ENCODE assay signal across 10 mouse cellular contexts in genomic region chr3:29082996-29083350, GRCm38 (mm10). TPM values are rescaled to one million over a fixed set of nuclear protein-coding genes. Genes with fewer than 3 reads are reported as not detected.
DNase-seq lines count a peak whose midpoint lies in the region; ATAC-seq lines count a peak whose summit lies in the region.
"Had no signal": no experiment of that assay in that cellular context is flagged by ENCODE, and none has a peak within 500 bp of the region (broad histone marks: within the 10 kb centered on the region; RNA-seq: fewer than 3 reads in every experiment).

No protein-coding gene starts in this region.

- peak overlapping the region; percentile 59 for H3K4me3 ChIP-seq in heart, embryonic 13.5 days
- peak overlapping the region; percentile 67 for H3K4me3 ChIP-seq in hindbrain, embryonic 10.5 days
- H3K4me3 ChIP-seq in liver, embryonic 16.5 days (ENCODE audit: low read depth, low read length): peak overlapping the region; percentile 24

- H3K4me2 ChIP-seq in heart, embryonic 13.5 days: peak overlapping the region; percentile 93
- H3K4me2 ChIP-seq in liver, embryonic 16.5 days (ENCODE audit: low read depth, low read length): peak overlapping the region; percentile 43

- H3K36me3 ChIP-seq in heart, embryonic 13.5 days: no peaks in the 10 kb centered on the region
- no peaks in the 10 kb centered on the region for H3K36me3 ChIP-seq in hindbrain, embryonic 10.5 days
- H3K36me3 ChIP-seq in liver, embryonic 16.5 days (ENCODE audit: control insufficient read depth, insufficient read depth): no peaks in the 10 kb centered on the region

- H3K9me3 ChIP-seq in heart, embryonic 13.5 days: no peaks in the 10 kb centered on the region
- no peaks in the 10 kb centered on the region for H3K9me3 ChIP-seq in hindbrain, embryonic 10.5 days
- no peaks in the 10 kb centered on the region for H3K9me3 ChIP-seq in liver, embryonic 16.5 days (replicated peaks; ENCODE audit: control insufficient read depth, low read length)

- H3K9ac ChIP-seq in heart, embryonic 13.5 days: peak overlapping the region; percentile 52; the same call in 1 of the 2 replicates
- no peak overlapping the region for H3K9ac ChIP-seq in liver, embryonic 16.5 days (ENCODE audit: low read depth, low read length)

- no peak for ATAC-seq in heart, embryonic 13.5 days (ENCODE audit: extremely low read depth, insufficient number of reproducible peaks, low FRiP score, low TSS enrichment)
- no peak for ATAC-seq in liver, embryonic 16.5 days (ENCODE audit: low read depth)
- ATAC-seq in megakaryocyte-erythroid progenitor cell, adult 5-6 weeks (replicated peaks; ENCODE audit: low FRiP score, low TSS enrichment, poor library complexity, severe bottlenecking): no peak

- intact Hi-C loops in heart, postnatal 36 days (cut with DNase I): no loop called here
- intact Hi-C loops in left cerebral cortex, postnatal 25 days (cut with DNase I): no loop called here

- H3K27me3 ChIP-seq in heart, embryonic 13.5 days (replicated peaks): peaks cover 79% of the 10 kb centered on the region
- H3K27me3 ChIP-seq in hindbrain, embryonic 10.5 days (ENCODE audit: insufficient read depth, poor library complexity, severe bottlenecking): peaks cover 69% of the 10 kb centered on the region
- H3K27me3 ChIP-seq in liver, embryonic 16.5 days (ENCODE audit: control insufficient read depth, insufficient read depth, low read depth, low read length): peaks cover 22% of the 10 kb centered on the region

- WGBS in heart, embryonic 13.5 days: 5% methylated on average over 12 of the region's 12 CpGs
- 4% methylated on average over 12 of the region's 12 CpGs for WGBS in hindbrain, embryonic 10.5 days
- 5% methylated on average over 12 of the region's 12 CpGs for WGBS in liver, embryonic 16.5 days (ENCODE audit: insufficient replicate concordance)

- no peak for DNase-seq in heart, postnatal 36 days
- DNase-seq in ES-CJ7 (ENCODE audit: low read depth, low spot score): peak; percentile 4
- no peak for DNase-seq in hindbrain, embryonic 10.5 days (ENCODE audit: low spot score)
- DNase-seq in adrenal gland, postnatal 25 days: no peak
- DNase-seq in left cerebral cortex, postnatal 25 days (ENCODE audit: low spot score in 2 of 2): no peak
- DNase-seq: thymus, postnatal 25 days had no signal

- no peak overlapping the region for H3K27ac ChIP-seq in heart, embryonic 13.5 days (replicated peaks)
- peak overlapping the region; percentile 78 for H3K27ac ChIP-seq in hindbrain, embryonic 10.5 days
- no peak overlapping the region for H3K27ac ChIP-seq in liver, embryonic 16.5 days (ENCODE audit: low read length)

- peaks cover 20% of the 10 kb centered on the region for H3K4me1 ChIP-seq in heart, embryonic 13.5 days
- peaks cover 21% of the 10 kb centered on the region for H3K4me1 ChIP-seq in hindbrain, embryonic 10.5 days (replicated peaks)
- no peaks in the 10 kb centered on the region for H3K4me1 ChIP-seq in liver, embryonic 16.5 days (ENCODE audit: control insufficient read depth, low read depth, low read length)

RNA-seq across cellular contexts. Expression of gene Egfem1, which starts 1.1 kb away (rescaled TPM):
- 0.35 and 0.38 TPM in 2 replicates for polyA plus RNA-seq in heart, embryonic 13.5 days (2015; fragmentation: Nextera tagmentation; extraction: Ambion mirVana)
- not detected for total RNA-seq in heart, postnatal 36 days (2021)
- polyA plus RNA-seq in hindbrain, embryonic 10.5 days (2016; fragmentation: Nextera tagmentation; extraction: Ambion mirVana): 2.3 and 2.4 TPM in 2 replicates
- polyA plus RNA-seq in liver, embryonic 16.5 days (2015; fragmentation: Nextera tagmentation; extraction: Ambion mirVana): 0.09 and 0.34 TPM in 2 replicates
- not detected in 2 replicates for total RNA-seq in megakaryocyte-erythroid progenitor cell, adult 5-6 weeks (2014; fragmentation: Nextera tagmentation)
- not detected in 2 replicates for total RNA-seq in megakaryocyte-erythroid progenitor cell, adult 5-6 weeks (2017)
- total RNA-seq in adrenal gland, postnatal 25 days (2021): 0.46 TPM in 1 of 2 replicates, not detected in the other
- total RNA-seq in left cerebral cortex, postnatal 25 days (2021): 10 to 100 TPM; 17.2 to 18.5 TPM
- total RNA-seq: granulocyte monocyte progenitor cell, adult 5-6 weeks had no signal

Comparison
In these comparisons a context has a peak if more than half of its experiments do, and no peak if none do; other contexts are left out.
1. RNA of gene Egfem1, which starts 1.1 kb away (total RNA-seq): 17.2 to 18.5 TPM in left cerebral cortex, postnatal 25 days; 0.46 TPM in adrenal gland, postnatal 25 days, not detected in heart, postnatal 36 days and not detected in megakaryocyte-erythroid progenitor cell, adult 5-6 weeks; every median in the first group is over 10 times any median in the second.
2. Peak in every context shown above with its lines, with median percentiles within 50 percentile points of each other: H3K4me3 ChIP-seq.